Mouse (Mus musculus): ENCODE measurements around the gene Amfr. TPM values are rescaled to one million over a fixed set of nuclear protein-coding genes. Genes with fewer than 3 reads are reported as not detected.

Amfr gene
- polyA plus RNA-seq, 1 experiment from 2014 or later: 37.6 TPM

DNA sequence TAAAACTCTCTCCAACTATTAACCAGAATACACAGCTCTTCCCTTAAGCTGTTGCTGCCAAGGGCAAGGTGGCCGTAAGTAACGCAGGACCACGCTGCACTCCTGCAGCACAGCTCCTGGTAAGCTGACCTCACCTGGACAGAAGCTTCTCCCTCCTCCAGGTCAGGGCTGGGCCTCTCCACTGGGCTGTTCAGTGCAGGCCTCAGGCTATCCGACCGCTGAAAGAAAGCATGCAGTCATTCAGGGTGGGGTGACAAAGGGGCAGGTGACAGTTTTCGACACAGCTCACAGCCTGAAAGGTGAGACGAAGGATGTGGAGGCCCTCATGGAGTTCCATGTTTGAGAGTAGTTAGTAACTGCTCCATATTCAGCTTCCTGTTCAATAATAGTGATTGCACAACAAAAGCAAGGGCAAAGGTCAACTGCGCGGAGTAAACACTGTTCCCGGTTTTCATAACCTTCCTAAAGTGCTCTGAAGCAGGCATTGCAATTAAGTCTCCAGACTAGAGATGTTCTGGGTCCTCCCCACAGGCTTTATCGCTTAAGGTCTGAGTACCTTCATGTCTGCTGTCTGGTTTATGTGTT is 37.9 kb downstream of the Amfr start:
- 83% methylated on average over 11 of the region's 11 CpGs for WGBS
- no peak overlapping the region for H3K4me3 ChIP-seq
- H3K9me3 ChIP-seq: no peaks in the 10 kb centered on the region
- no peak for DNase-seq (ENCODE audit: low spot score)
- H3K27me3 ChIP-seq (replicated peaks; ENCODE audit: low read depth, poor library complexity, severe bottlenecking): no peaks in the 10 kb centered on the region
- H3K4me1 ChIP-seq: peaks cover 4% of the 10 kb centered on the region
- peaks cover 98% of the 10 kb centered on the region for H3K36me3 ChIP-seq (replicated peaks)
- H3K27ac ChIP-seq (replicated peaks): no peak overlapping the region

DNA sequence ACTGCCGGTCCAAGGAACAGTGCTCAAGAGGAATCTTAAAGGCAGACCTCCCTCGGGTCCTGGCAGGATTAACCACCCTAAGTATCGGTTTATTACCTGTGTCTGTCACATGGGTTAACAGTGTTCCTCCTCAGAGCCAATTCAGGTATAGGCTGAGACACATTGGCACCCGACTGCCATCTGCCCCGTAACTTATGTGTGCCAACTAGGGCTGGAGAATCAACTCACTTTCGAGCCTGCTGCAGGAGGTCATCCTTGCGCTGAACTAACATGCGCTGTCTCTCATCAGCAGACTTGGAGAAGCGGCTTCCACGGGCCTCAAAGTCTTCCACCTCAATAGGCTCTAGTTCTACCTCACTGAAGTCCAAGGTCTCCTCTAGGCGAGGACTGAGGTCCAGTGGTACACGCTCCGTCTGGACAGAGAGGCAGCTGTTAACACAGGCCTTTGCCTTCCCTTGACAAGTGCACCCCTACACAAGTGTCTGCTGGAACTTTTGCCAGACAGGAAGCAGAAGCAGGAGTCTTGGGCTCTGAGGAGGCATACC is 38.7 kb downstream of the Amfr start:
- Histone ChIP-seq H3K36me3 (replicated peaks) (peaks cover 92% of the 10 kb centered on the region), H3K4me3 (no peak overlapping the region)

GRCm38 (mm10) chr8:93972971-93973734 is 39.5 kb downstream of the Amfr start:
- H3K9me3 ChIP-seq: no peaks in the 10 kb centered on the region
- no peaks in the 10 kb centered on the region for H3K27me3 ChIP-seq (replicated peaks; ENCODE audit: low read depth, poor library complexity, severe bottlenecking)
- no peak for DNase-seq (ENCODE audit: low spot score)
- peaks cover 17% of the 10 kb centered on the region for H3K4me1 ChIP-seq
- H3K4me3 ChIP-seq: no peak overlapping the region
- 87% methylated on average over 14 of the region's 14 CpGs for WGBS
- H3K27ac ChIP-seq (replicated peaks): no peak overlapping the region
- H3K36me3 ChIP-seq (replicated peaks): peaks cover 85% of the 10 kb centered on the region

More for the DNA sequence above, 38.7 kb downstream of the Amfr start:
- no peak overlapping the region for H3K27ac ChIP-seq (replicated peaks)
- 95% methylated on average over 13 of the region's 13 CpGs for WGBS
- peaks cover 10% of the 10 kb centered on the region for H3K4me1 ChIP-seq
- H3K27me3 ChIP-seq (replicated peaks; ENCODE audit: low read depth, poor library complexity, severe bottlenecking): no peaks in the 10 kb centered on the region
- H3K9me3 ChIP-seq: no peaks in the 10 kb centered on the region
- no peak for DNase-seq (ENCODE audit: low spot score)

- Histone ChIP-seq H3K4me1 (peaks cover 22% of the 10 kb centered on the region), H3K27ac (replicated peaks) (no peak overlapping the region), H3K4me3 (no peak overlapping the region), H3K27me3 (replicated peaks; ENCODE audit: low read depth, poor library complexity, severe bottlenecking) (no peaks in the 10 kb centered on the region), H3K36me3 (replicated peaks) (peaks cover 75% of the 10 kb centered on the region), H3K9me3 (no peaks in the 10 kb centered on the region)
- WGBS: 91% methylated on average over 5 of the region's 5 CpGs
- no peak for DNase-seq (ENCODE audit: low spot score)
Measured at GRCm38 (mm10) chr8:93972211-93972610, 40.4 kb downstream of the Amfr start.

GRCm38 (mm10) chr8:93971451-93971850 is 41.2 kb downstream of the Amfr start:
- H3K36me3 ChIP-seq (replicated peaks): peaks cover 68% of the 10 kb centered on the region
- WGBS: 92% methylated on average over 10 of the region's 10 CpGs
- H3K27ac ChIP-seq (replicated peaks): no peak overlapping the region
- H3K9me3 ChIP-seq: no peaks in the 10 kb centered on the region
- peaks cover 22% of the 10 kb centered on the region for H3K4me1 ChIP-seq
- DNase-seq (ENCODE audit: low spot score): no peak
- no peaks in the 10 kb centered on the region for H3K27me3 ChIP-seq (replicated peaks; ENCODE audit: low read depth, poor library complexity, severe bottlenecking)
- H3K4me3 ChIP-seq: no peak overlapping the region

DNA sequence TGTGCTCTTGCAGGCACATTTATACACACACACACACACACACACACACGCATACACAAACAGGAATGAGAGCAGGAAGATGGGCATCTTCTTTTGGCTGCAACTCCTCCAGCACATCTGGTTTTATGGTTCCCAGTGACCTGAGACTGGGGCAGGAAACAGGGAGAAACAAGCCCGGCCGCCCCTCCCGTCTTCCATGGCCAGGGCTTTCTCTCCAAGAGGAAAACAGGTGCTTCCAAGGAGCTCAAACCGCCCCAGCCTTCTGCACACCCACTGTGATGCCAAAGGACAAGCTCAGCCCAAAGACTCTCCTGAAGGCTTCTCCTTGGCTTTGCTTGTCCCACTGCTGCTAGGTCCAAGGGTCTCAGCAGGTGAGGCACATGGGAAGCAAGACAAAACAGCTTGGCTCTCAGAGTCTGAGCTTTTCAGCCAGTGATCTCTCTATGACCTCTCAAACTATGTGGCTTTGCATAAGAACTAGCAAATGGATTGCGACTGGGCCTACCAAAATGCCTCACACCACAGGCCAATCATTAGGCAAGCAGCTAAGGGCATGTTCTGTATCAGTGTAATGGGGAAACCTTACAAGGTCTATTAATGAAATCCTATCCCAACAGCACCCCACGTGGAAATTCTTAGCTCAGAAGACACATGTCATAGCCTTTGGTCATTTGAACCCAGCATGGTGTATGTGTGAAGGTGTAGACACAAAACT is 42.9 kb downstream of the Amfr start:
- H3K4me1 ChIP-seq: peaks cover 22% of the 10 kb centered on the region
- no peaks in the 10 kb centered on the region for H3K9me3 ChIP-seq
- no peak overlapping the region for H3K27ac ChIP-seq (replicated peaks)
- 68% methylated on average over 7 of the region's 7 CpGs for WGBS
- DNase-seq (ENCODE audit: low spot score): no peak
- no peak overlapping the region for H3K4me3 ChIP-seq
- H3K36me3 ChIP-seq (replicated peaks): peaks cover 52% of the 10 kb centered on the region
- H3K27me3 ChIP-seq (replicated peaks; ENCODE audit: low read depth, poor library complexity, severe bottlenecking): no peaks in the 10 kb centered on the region

GRCm38 (mm10) chr8:93968293-93968692 is 44.3 kb downstream of the Amfr start:
- peaks cover 22% of the 10 kb centered on the region for H3K4me1 ChIP-seq
- no peaks in the 10 kb centered on the region for H3K9me3 ChIP-seq
- WGBS: 72% methylated on average over 6 of the region's 6 CpGs
- H3K36me3 ChIP-seq (replicated peaks): peaks cover 37% of the 10 kb centered on the region
- H3K27me3 ChIP-seq (replicated peaks; ENCODE audit: low read depth, poor library complexity, severe bottlenecking): no peaks in the 10 kb centered on the region
- DNase-seq (ENCODE audit: low spot score): no peak
- H3K27ac ChIP-seq (replicated peaks): peak overlapping the region; percentile 8
- no peak overlapping the region for H3K4me3 ChIP-seq

DNA sequence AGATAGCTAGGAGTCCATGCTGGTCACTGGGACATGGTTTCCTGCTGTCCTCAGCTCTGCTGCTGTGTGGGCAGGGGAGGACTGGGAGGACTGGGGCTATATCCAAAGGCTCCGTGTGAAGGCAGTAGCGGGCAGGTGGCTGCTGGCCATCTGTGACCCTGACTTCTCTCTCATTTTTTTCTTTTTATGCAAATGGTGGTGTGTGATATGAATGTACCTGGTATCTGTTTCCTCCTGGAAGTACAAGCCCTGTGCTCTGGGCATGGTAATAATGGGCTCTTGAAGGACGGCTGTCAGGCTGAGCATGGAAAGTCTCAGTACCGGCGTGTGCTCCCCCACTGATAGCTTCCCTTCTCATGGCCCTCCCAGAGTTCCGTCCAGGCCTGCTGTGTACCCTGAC is 51.7 kb downstream of the Amfr start:
- Histone ChIP-seq H3K27ac (replicated peaks) (no peak overlapping the region), H3K36me3 (replicated peaks) (peaks cover 12% of the 10 kb centered on the region; the same call in 1 of the 2 replicates), H3K4me1 (no peaks in the 10 kb centered on the region), H3K4me3 (no peak overlapping the region), H3K9me3 (no peaks in the 10 kb centered on the region), H3K27me3 (replicated peaks; ENCODE audit: low read depth, poor library complexity, severe bottlenecking) (no peaks in the 10 kb centered on the region)
- 88% methylated on average over 6 of the region's 6 CpGs for WGBS
- no peak for DNase-seq (ENCODE audit: low spot score)

GRCm38 (mm10) chr8:93958402-93958801 is 54.2 kb downstream of the Amfr start:
- 92% methylated on average over 9 of the region's 9 CpGs for WGBS
- no peak for DNase-seq (ENCODE audit: low spot score)
- Histone ChIP-seq H3K27me3 (replicated peaks; ENCODE audit: low read depth, poor library complexity, severe bottlenecking) (no peaks in the 10 kb centered on the region), H3K4me1 (no peaks in the 10 kb centered on the region), H3K36me3 (replicated peaks) (peaks cover 14% of the 10 kb centered on the region; the same call in 1 of the 2 replicates), H3K4me3 (no peak overlapping the region), H3K27ac (replicated peaks) (no peak overlapping the region), H3K9me3 (no peaks in the 10 kb centered on the region)

GRCm38 (mm10) chr8:93952511-93952910 is 60.1 kb downstream of the Amfr start:
- Histone ChIP-seq H3K9me3 (no peaks in the 10 kb centered on the region), H3K36me3 (replicated peaks) (peaks cover 18% of the 10 kb centered on the region; the same call in 1 of the 2 replicates), H3K27ac (replicated peaks) (no peak overlapping the region), H3K4me3 (no peak overlapping the region), H3K27me3 (replicated peaks; ENCODE audit: low read depth, poor library complexity, severe bottlenecking) (no peaks in the 10 kb centered on the region), H3K4me1 (no peaks in the 10 kb centered on the region)
- no peak for DNase-seq (ENCODE audit: low spot score)
- 87% methylated on average over 9 of the region's 9 CpGs for WGBS

GRCm38 (mm10) chr8:93950133-93950532 is 62.5 kb downstream of the Amfr start:
- H3K36me3 ChIP-seq (replicated peaks): peaks cover 4% of the 10 kb centered on the region; the same call in 1 of the 2 replicates
- DNase-seq (ENCODE audit: low spot score): no peak
- H3K4me1 ChIP-seq: no peaks in the 10 kb centered on the region

DNA sequence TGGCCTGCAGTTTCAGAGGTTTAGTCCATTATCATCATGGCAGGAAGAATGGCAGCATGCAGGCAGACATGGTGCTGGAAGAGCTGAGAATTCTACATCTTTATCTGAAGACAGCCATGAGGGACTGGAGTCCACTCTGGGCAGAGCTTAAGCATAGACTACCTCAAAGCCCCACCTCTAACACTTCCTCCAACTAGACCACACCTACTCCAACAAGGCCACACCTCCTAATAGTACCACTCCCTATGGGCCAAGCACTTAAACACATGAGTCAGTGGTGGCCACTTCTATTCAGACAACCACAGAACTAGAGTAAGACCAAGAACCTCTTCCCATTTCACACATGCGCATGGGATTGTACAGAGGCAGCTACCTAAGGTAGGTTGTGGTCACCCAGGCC is 66.2 kb downstream of the Amfr start:
- Histone ChIP-seq H3K4me1 (no peaks in the 10 kb centered on the region), H3K9me3 (no peaks in the 10 kb centered on the region), H3K27ac (replicated peaks) (no peak overlapping the region), H3K4me3 (no peak overlapping the region), H3K36me3 (replicated peaks) (peaks cover 4% of the 10 kb centered on the region; the same call in 1 of the 2 replicates), H3K27me3 (replicated peaks; ENCODE audit: low read depth, poor library complexity, severe bottlenecking) (no peaks in the 10 kb centered on the region)
- 100% methylated on average over 1 of the region's 1 CpGs for whole genome bisulfite sequencing
- DNase-seq (ENCODE audit: low spot score): no peak

More at GRCm38 (mm10) chr8:93950133-93950532, 62.5 kb downstream of the Amfr start:
- Histone ChIP-seq H3K4me3 (no peak overlapping the region), H3K9me3 (no peaks in the 10 kb centered on the region), H3K27ac (replicated peaks) (no peak overlapping the region), H3K27me3 (replicated peaks; ENCODE audit: low read depth, poor library complexity, severe bottlenecking) (no peaks in the 10 kb centered on the region)
- 81% methylated on average over 14 of the region's 14 CpGs for WGBS
